Mouse (Mus musculus) midbrain, embryonic 13.5 days (tissue): ENCODE results near the gene Obsl1. TPM values are rescaled to one million over a fixed set of nuclear protein-coding genes. Genes with fewer than 3 reads are reported as not detected.

Experiments
- ATAC-seq: fragments of 200-750 bp; cut with Nextera tagmentation; 2 replicates; pipeline ENCODE4 v1.8.0; 2017; ENCODE audit warnings: mild to moderate bottlenecking, moderate TSS enrichment, moderate library complexity
- H3K27ac ChIP-seq: fragments of 300-500 bp; sonication (generic); 2 replicates; pipeline ENCODE4 v1.5.1; 2015; ENCODE audit warnings: inconsistent platforms, mild to moderate bottlenecking, moderate library complexity
- H3K27me3 ChIP-seq: fragments of 300-500 bp; sonication (generic); 2 replicates; pipeline ENCODE4 v1.6.1; 2015; ENCODE audit warnings: mild to moderate bottlenecking, inconsistent platforms
- H3K36me3 ChIP-seq: fragments of 300-500 bp; sonication (generic); 2 replicates; pipeline ENCODE4 v1.6.1; 2015; ENCODE audit warnings: mild to moderate bottlenecking, inconsistent platforms
- H3K4me1 ChIP-seq: fragments of 300-500 bp; sonication (generic); replicated peaks from 2 replicates; pipeline ENCODE4 v1.6.1; 2015; ENCODE audit warnings: inconsistent platforms
- H3K4me2 ChIP-seq: fragments of 300-500 bp; sonication (generic); replicated peaks from 2 replicates; pipeline ENCODE4 v1.6.1; 2015; ENCODE audit warnings: moderate library complexity, mild to moderate bottlenecking, inconsistent platforms
- H3K4me3 ChIP-seq: fragments of 300-500 bp; sonication (generic); replicated peaks from 2 replicates; pipeline ENCODE4 v1.5.1; 2015; ENCODE audit warnings: mild to moderate bottlenecking, inconsistent platforms
- H3K9ac ChIP-seq: fragments of 300-500 bp; sonication (generic); replicated peaks from 2 replicates; pipeline ENCODE4 v1.6.1; 2015; ENCODE audit warnings: mild to moderate bottlenecking, inconsistent platforms
- H3K9me3 ChIP-seq: fragments of 300-500 bp; sonication (generic); 2 replicates; pipeline ENCODE4 v1.6.1; 2016; ENCODE audit warnings: mild to moderate bottlenecking, inconsistent platforms
- WGBS: fragments of 180-500 bp; shearing (Covaris S2); methylation state at CpG from one replicate; pipeline ENCODE4 v1.1.7; 2015; 5-methylcytosine and 5-hydroxymethylcytosine counted together
- polyA plus RNA-seq: library from polyadenylated mRNA; unstranded; fragments of >200 nt; fragmentation: Nextera tagmentation; extraction: Ambion mirVana; gene quantifications from 2 replicates; pipeline ENCODE4 v1.2.1, GENCODE M21; 2015

Obsl1 gene
- polyA plus RNA-seq, 1 experiment from 2014 or later: 25.7 TPM

DNA sequence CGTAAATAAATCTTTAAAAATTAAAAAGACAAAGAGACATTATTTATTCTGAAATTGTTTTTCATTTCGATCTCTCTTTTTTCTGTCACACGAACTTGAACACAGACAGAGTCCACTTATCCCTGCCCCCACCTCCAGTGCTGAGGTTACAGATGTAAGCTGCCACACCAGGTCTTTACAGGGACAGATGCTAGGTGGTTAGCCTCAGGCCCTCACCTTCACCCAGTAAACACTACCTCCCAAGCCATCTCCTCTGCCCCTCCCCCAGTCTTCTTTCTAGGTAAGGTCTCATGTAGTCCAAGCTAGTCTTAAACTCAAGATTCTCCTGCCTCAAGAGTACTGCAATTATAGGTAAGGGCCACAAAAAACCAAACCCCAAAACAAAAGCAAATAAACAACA is 6.3 kb upstream of the Obsl1 start:
- peaks cover 6% of the 10 kb centered on the region; the same call in 1 of the 2 replicates for H3K27me3 ChIP-seq
- H3K4me3 ChIP-seq: no peak overlapping the region
- H3K36me3 ChIP-seq: no peaks in the 10 kb centered on the region
- H3K9me3 ChIP-seq: no peaks in the 10 kb centered on the region
- H3K4me2 ChIP-seq: no peak overlapping the region
- no peaks in the 10 kb centered on the region for H3K4me1 ChIP-seq
- H3K27ac ChIP-seq: no peak overlapping the region
- WGBS: 85% methylated on average over 3 of the region's 3 CpGs
- no peak for ATAC-seq
- no peak overlapping the region for H3K9ac ChIP-seq

- Histone ChIP-seq H3K27me3 (peaks cover 6% of the 10 kb centered on the region; the same call in 1 of the 2 replicates), H3K4me2 (no peak overlapping the region), H3K4me3 (no peak overlapping the region), H3K9me3 (no peaks in the 10 kb centered on the region), H3K4me1 (peaks cover 7% of the 10 kb centered on the region), H3K9ac (no peak overlapping the region), H3K36me3 (no peaks in the 10 kb centered on the region), H3K27ac (no peak overlapping the region)
- ATAC-seq: no peak
- 65% methylated on average over 4 of the region's 4 CpGs for WGBS
Measured at GRCm38 (mm10) chr1:75511437-75512210, 5.4 kb upstream of the Obsl1 start.

GRCm38 (mm10) chr1:75510154-75510553 is 3.9 kb upstream of the Obsl1 start:
- no peak overlapping the region for H3K27ac ChIP-seq
- 71% methylated on average over 5 of the region's 5 CpGs for WGBS
- ATAC-seq: no peak
- H3K4me3 ChIP-seq: no peak overlapping the region
- H3K4me2 ChIP-seq: no peak overlapping the region
- H3K36me3 ChIP-seq: no peaks in the 10 kb centered on the region
- peaks cover 6% of the 10 kb centered on the region; the same call in 1 of the 2 replicates for H3K27me3 ChIP-seq
- peaks cover 12% of the 10 kb centered on the region for H3K4me1 ChIP-seq
- no peak overlapping the region for H3K9ac ChIP-seq
- H3K9me3 ChIP-seq: no peaks in the 10 kb centered on the region

DNA sequence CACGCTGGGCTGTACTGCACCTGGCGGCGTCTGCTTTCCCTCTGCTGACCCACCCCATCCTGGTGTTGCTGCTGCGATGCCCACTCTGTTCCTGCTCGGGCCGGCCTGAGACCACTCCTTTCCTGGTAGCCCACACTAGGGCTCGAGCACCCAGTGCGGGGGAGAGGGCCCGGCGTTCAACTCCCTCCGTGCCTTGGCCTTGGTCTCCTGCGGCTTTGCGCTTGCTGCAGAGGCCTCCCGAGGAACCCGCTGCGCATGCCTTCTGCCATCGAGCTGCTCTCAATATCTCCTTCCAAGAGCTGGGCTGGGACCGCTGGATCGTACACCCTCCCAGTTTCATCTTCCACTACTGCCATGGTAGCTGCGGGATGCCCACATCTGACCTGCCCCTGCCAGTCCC is 3.3 kb upstream of the Obsl1 start:
- Histone ChIP-seq H3K9ac (no peak overlapping the region), H3K27me3 (peaks cover 8% of the 10 kb centered on the region; the same call in 1 of the 2 replicates), H3K36me3 (no peaks in the 10 kb centered on the region), H3K4me2 (no peak overlapping the region), H3K4me3 (no peak overlapping the region), H3K27ac (no peak overlapping the region), H3K9me3 (no peaks in the 10 kb centered on the region), H3K4me1 (peaks cover 18% of the 10 kb centered on the region)
- no peak for ATAC-seq
- WGBS: 56% methylated on average over 20 of the region's 20 CpGs

DNA sequence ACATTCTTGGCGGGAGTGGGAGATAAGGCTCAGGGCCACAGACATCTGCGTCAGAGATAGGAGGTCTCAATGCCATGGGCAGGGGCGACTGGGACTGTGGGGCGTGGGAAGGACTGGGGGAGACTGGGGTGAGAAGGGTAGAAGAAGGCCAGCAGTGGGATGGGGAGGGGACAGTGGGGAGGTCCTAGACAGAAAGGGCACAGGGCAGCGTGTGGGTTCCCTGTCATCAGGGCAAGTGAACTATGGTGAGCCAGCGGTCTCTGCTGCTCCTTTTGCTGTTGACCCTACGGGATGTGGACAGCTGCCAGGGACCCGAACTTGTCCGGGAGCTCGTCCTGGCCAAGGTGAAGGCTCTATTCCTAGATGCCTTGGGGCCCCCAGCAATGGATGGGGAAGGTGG is 754 bp upstream of the Obsl1 start, which contains the start of gene Inha:
Inha (plus strand) TSS at position 72 of the 400 bp plus-strand sequence.
- H3K9ac ChIP-seq: peak within 1 kb of the TSS; percentile 89
- no peaks in the 10 kb centered on the region for H3K9me3 ChIP-seq
- peak; percentile 7; the same call in 1 of the 2 replicates for ATAC-seq
- peaks cover 26% of the 10 kb centered on the region for H3K4me1 ChIP-seq
- peaks cover 3% of the 10 kb centered on the region for H3K36me3 ChIP-seq
- peak within 1 kb of the TSS; percentile 94 for H3K4me2 ChIP-seq
- H3K27ac ChIP-seq: peak within 1 kb of the TSS; percentile 90
- H3K4me3 ChIP-seq: peak within 1 kb of the TSS; percentile 81
- H3K27me3 ChIP-seq: peaks cover 22% of the 10 kb centered on the region
- WGBS: 77% methylated on average over 10 of the region's 10 CpGs

DNA sequence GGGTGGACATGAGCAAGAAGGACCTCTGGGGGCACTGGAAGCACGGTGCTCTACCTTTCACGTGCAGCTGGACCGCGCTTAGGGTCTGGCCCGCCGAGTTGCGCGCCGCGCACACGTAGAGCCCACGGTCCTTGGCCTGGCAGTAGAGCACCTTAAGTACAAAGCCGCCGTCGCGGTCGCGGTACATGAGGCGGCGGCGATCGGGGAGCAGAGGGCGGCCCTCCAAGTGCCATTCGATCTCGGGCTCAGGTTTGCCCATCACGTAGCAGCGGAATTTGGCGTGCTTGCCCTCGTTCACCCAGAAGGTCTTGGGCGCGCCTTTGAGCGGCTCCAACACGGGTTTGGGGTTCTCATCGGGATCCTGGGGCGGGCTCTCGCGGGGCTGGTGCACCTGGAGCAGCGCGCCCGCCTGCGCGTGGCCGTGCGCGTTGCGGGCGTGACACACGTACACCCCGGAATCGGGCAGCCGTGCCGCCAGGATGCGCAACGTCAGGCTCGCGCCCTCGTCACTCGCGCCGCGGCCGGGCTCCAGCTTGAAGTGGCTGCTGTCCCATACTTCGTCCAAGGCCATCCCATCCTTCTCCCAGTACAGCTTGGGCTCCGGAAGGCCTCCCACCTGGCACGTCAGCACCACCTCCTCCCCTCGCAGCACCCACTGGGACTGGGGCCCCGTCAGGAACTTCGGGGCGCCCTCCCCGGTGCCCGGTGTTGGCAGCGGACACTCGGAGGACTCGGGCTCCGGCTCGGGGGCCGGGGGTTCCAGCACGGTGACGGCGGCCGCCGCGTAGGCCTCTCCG is 895 bp downstream of the Obsl1 start:
- WGBS: under 1% methylated on average over 84 of the region's 84 CpGs
- peak; percentile 82 for ATAC-seq
- Histone ChIP-seq H3K4me3 (peak overlapping the region; percentile 81), H3K9ac (peak overlapping the region; percentile 89), H3K4me2 (peak overlapping the region; percentile 94), H3K27ac (peak overlapping the region; percentile 90), H3K4me1 (peaks cover 26% of the 10 kb centered on the region), H3K27me3 (peaks cover 22% of the 10 kb centered on the region), H3K36me3 (peaks cover 20% of the 10 kb centered on the region), H3K9me3 (no peaks in the 10 kb centered on the region)

DNA sequence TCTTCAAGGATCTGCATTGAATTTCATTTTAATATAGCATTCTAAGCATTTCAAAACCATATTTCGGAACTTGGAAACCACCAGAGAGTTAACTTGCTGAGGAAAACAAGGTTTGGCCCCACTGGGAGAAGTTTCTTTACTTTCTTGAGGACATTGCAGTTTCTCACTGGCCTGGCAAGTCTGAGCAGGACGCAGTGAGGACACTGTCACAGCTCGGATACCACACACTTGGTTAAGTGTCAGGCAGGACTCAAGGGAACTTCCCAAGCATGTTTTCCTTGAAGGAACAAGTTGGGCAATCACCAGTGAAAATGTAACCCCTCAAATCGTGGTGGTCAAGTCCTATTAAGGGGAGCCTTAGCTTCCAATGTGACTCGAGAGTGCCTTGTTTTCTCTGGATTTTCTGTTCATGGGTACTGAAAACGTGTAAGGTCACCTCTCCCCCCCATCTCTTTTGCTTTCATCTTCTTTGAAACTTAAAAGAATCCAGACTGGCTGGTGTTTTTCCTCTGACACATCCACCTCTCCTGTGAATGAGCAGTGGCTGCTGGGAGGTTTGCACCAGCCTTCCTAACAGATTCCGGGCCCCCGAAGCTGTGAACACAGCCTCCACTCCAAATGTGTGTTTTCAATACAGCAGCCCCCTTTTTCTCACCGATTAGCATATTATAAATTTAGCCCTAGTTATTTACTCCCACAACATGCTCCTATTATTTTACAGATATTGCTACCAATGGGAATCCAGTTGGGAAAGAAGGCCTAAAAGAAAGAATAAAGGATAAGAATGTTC is 1.8 kb downstream of the Obsl1 start:
- ATAC-seq: no peak
- peaks cover 28% of the 10 kb centered on the region for H3K36me3 ChIP-seq
- H3K9ac ChIP-seq: peak overlapping the region; percentile 89
- 72% methylated on average over 9 of the region's 9 CpGs for WGBS
- H3K4me1 ChIP-seq: peaks cover 26% of the 10 kb centered on the region
- no peaks in the 10 kb centered on the region for H3K9me3 ChIP-seq
- peak overlapping the region; percentile 90; the same call in 1 of the 2 replicates for H3K27ac ChIP-seq
- peaks cover 18% of the 10 kb centered on the region for H3K27me3 ChIP-seq
- H3K4me3 ChIP-seq: peak overlapping the region; percentile 81
- H3K4me2 ChIP-seq: peak overlapping the region; percentile 94

DNA sequence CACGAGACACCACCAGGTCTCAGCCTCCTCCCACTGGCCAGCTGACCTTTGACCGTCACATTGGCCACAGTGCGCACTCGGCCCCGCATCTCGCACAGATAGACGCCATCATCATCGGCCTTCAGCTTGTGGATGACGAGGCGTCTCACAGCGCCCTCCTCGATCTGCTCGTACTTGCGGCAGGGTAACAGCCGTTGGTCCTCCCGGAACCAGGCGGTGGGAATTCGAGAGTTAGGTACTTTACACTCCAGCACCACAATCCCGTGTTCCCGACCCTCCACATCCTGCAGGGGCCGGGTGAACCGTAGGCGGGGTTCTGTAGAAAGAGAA is 2.6 kb downstream of the Obsl1 start:
- H3K4me3 ChIP-seq: no peak overlapping the region
- H3K27me3 ChIP-seq: peaks cover 15% of the 10 kb centered on the region
- peaks cover 37% of the 10 kb centered on the region for H3K36me3 ChIP-seq
- H3K9ac ChIP-seq: no peak overlapping the region
- no peak overlapping the region for H3K27ac ChIP-seq
- ATAC-seq: no peak
- H3K4me1 ChIP-seq: peaks cover 26% of the 10 kb centered on the region
- no peaks in the 10 kb centered on the region for H3K9me3 ChIP-seq
- no peak overlapping the region for H3K4me2 ChIP-seq
- 75% methylated on average over 23 of the region's 23 CpGs for WGBS

GRCm38 (mm10) chr1:75502945-75503650 is 3.2 kb downstream of the Obsl1 start:
- Histone ChIP-seq H3K9ac (no peak overlapping the region), H3K4me2 (no peak overlapping the region), H3K4me3 (no peak overlapping the region), H3K4me1 (peaks cover 26% of the 10 kb centered on the region), H3K9me3 (no peaks in the 10 kb centered on the region), H3K27ac (no peak overlapping the region), H3K36me3 (peaks cover 42% of the 10 kb centered on the region), H3K27me3 (peaks cover 15% of the 10 kb centered on the region)
- 86% methylated on average over 25 of the region's 25 CpGs for WGBS
- no peak for ATAC-seq

- H3K4me2 ChIP-seq: no peak overlapping the region
- ATAC-seq: no peak
- no peak overlapping the region for H3K4me3 ChIP-seq
- no peak overlapping the region for H3K27ac ChIP-seq
- H3K36me3 ChIP-seq: peaks cover 46% of the 10 kb centered on the region
- 97% methylated on average over 9 of the region's 9 CpGs for WGBS
- no peaks in the 10 kb centered on the region for H3K9me3 ChIP-seq
- peaks cover 15% of the 10 kb centered on the region for H3K27me3 ChIP-seq
- no peak overlapping the region for H3K9ac ChIP-seq
- H3K4me1 ChIP-seq: peaks cover 22% of the 10 kb centered on the region
Measured at GRCm38 (mm10) chr1:75501905-75502304, 4.3 kb downstream of the Obsl1 start.

DNA sequence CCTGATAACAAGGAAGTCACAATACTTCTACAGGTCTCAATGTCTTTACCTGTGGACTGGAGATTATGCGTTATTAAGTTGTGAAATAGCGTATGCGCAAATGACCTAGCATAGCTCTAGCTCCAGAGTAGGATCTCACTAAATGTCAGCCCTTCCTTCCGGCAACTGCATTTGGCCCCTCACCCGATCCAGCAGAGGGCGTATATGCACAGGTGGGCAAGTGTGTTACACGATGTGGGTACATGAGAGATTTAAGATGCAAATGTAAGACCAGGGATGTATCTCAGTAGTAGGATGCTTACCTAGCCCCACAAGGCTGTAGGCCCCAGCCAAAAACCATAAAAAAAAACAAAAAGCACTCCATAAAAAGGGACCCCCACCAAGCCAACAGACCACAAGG is 6.8 kb downstream of the Obsl1 start:
- peaks cover 11% of the 10 kb centered on the region for H3K4me1 ChIP-seq
- ATAC-seq: no peak
- H3K4me3 ChIP-seq: no peak overlapping the region
- H3K4me2 ChIP-seq: no peak overlapping the region
- no peak overlapping the region for H3K27ac ChIP-seq
- no peaks in the 10 kb centered on the region for H3K9me3 ChIP-seq
- H3K27me3 ChIP-seq: peaks cover 12% of the 10 kb centered on the region
- H3K36me3 ChIP-seq: peaks cover 52% of the 10 kb centered on the region
- 85% methylated on average over 7 of the region's 7 CpGs for WGBS
- H3K9ac ChIP-seq: no peak overlapping the region
